Mouse (Mus musculus): Measurements from ENCODE around the gene Ctrb1. TPM values are rescaled to one million over a fixed set of nuclear protein-coding genes. Genes with fewer than 3 reads are reported as not detected.

Gene Ctrb1
- polyA plus RNA-seq, 1 experiment, result 0.17 TPM

- WGBS, result 34% methylated on average over 5 of the region's 5 CpGs
- H3K27ac ChIP-seq (ENCODE audit: insufficient read depth, low read depth, low read length), result peak overlapping the region; percentile 84
- DNase-seq, result no peak
These were observed 37.7 kb upstream of the Ctrb1 start for GRCm38 (mm10) chr8:111728481-111728880.

GRCm38 (mm10) chr8:111727553-111727952 is 36.7 kb upstream of the Ctrb1 start:
- Histone ChIP-seq H3K27me3 (replicated peaks; ENCODE audit: control insufficient read depth, insufficient read depth, low read length) (no peaks in the 10 kb centered on the region), H3K4me3 (ENCODE audit: insufficient read depth, low read depth, low read length) (no peak overlapping the region), H3K27ac (ENCODE audit: insufficient read depth, low read depth, low read length) (peak overlapping the region; percentile 97), H3K4me1 (ENCODE audit: control insufficient read depth, insufficient read depth, low read length) (peaks cover 72% of the 10 kb centered on the region), H3K36me3 (ENCODE audit: control insufficient read depth, insufficient read depth, low read length) (no peaks in the 10 kb centered on the region)
- 42% methylated on average over 4 of the region's 4 CpGs for WGBS
- TF ChIP-seq POLR2A (IDR thresholded peaks at IDR 0.05; ENCODE audit: low read depth, low read length) (no peak), CTCF (conservative IDR thresholded peaks at IDR 0.05; ENCODE audit: insufficient read depth, insufficient read length, low read depth, low read length) (no peak)
- DNase-seq, result peak; percentile 62

More at GRCm38 (mm10) chr8:111728481-111728880, 37.7 kb upstream of the Ctrb1 start:
- Histone ChIP-seq H3K4me1 (ENCODE audit: control insufficient read depth, insufficient read depth, low read length) (peaks cover 81% of the 10 kb centered on the region), H3K4me3 (ENCODE audit: insufficient read depth, low read depth, low read length) (no peak overlapping the region), H3K27me3 (replicated peaks; ENCODE audit: control insufficient read depth, insufficient read depth, low read length) (no peaks in the 10 kb centered on the region), H3K36me3 (ENCODE audit: control insufficient read depth, insufficient read depth, low read length) (no peaks in the 10 kb centered on the region)
- TF ChIP-seq CTCF (conservative IDR thresholded peaks at IDR 0.05; ENCODE audit: insufficient read depth, insufficient read length, low read depth, low read length) (no peak), POLR2A (IDR thresholded peaks at IDR 0.05; ENCODE audit: low read depth, low read length) (no peak)

- H3K4me3 ChIP-seq (ENCODE audit: insufficient read depth, low read depth, low read length), result no peak overlapping the region
- H3K4me1 ChIP-seq (ENCODE audit: control insufficient read depth, insufficient read depth, low read length), result peaks cover 67% of the 10 kb centered on the region
- H3K27me3 ChIP-seq (replicated peaks; ENCODE audit: control insufficient read depth, insufficient read depth, low read length), result no peaks in the 10 kb centered on the region
- peak overlapping the region; percentile 97 for H3K27ac ChIP-seq (ENCODE audit: insufficient read depth, low read depth, low read length)
- TF ChIP-seq POLR2A (IDR thresholded peaks at IDR 0.05; ENCODE audit: low read depth, low read length) (no peak), CTCF (conservative IDR thresholded peaks at IDR 0.05; ENCODE audit: insufficient read depth, insufficient read length, low read depth, low read length) (no peak)
- 9% methylated on average over 7 of the region's 7 CpGs for WGBS
- no peaks in the 10 kb centered on the region for H3K36me3 ChIP-seq (ENCODE audit: control insufficient read depth, insufficient read depth, low read length)
- DNase-seq, result peak; percentile 97
These were observed 35.5 kb upstream of the Ctrb1 start for GRCm38 (mm10) chr8:111726102-111726900.

- 69% methylated on average over 6 of the region's 6 CpGs for WGBS
These were observed 34.5 kb upstream of the Ctrb1 start for GRCm38 (mm10) chr8:111725341-111725740.

GRCm38 (mm10) chr8:111720115-111720544 is 29.3 kb upstream of the Ctrb1 start:
- no peak for DNase-seq
- Histone ChIP-seq H3K36me3 (ENCODE audit: control insufficient read depth, insufficient read depth, low read length) (peaks cover 7% of the 10 kb centered on the region; the same call in 1 of the 2 replicates), H3K27me3 (replicated peaks; ENCODE audit: control insufficient read depth, insufficient read depth, low read length) (no peaks in the 10 kb centered on the region), H3K4me1 (ENCODE audit: control insufficient read depth, insufficient read depth, low read length) (peaks cover 38% of the 10 kb centered on the region), H3K27ac (ENCODE audit: insufficient read depth, low read depth, low read length) (no peak overlapping the region), H3K4me3 (ENCODE audit: insufficient read depth, low read depth, low read length) (no peak overlapping the region)
- 41% methylated on average over 4 of the region's 4 CpGs for WGBS
- no peak for TF ChIP-seq CTCF (conservative IDR thresholded peaks at IDR 0.05; ENCODE audit: insufficient read depth, insufficient read length, low read depth, low read length)
- no peak for TF ChIP-seq POLR2A (IDR thresholded peaks at IDR 0.05; ENCODE audit: low read depth, low read length)

More at GRCm38 (mm10) chr8:111725341-111725740, 34.5 kb upstream of the Ctrb1 start:
- H3K27ac ChIP-seq (ENCODE audit: insufficient read depth, low read depth, low read length), result peak overlapping the region; percentile 28; the same call in 1 of the 2 replicates
- DNase-seq, result no peak
- peaks cover 57% of the 10 kb centered on the region for H3K4me1 ChIP-seq (ENCODE audit: control insufficient read depth, insufficient read depth, low read length)
- no peak overlapping the region for H3K4me3 ChIP-seq (ENCODE audit: insufficient read depth, low read depth, low read length)
- TF ChIP-seq POLR2A (IDR thresholded peaks at IDR 0.05; ENCODE audit: low read depth, low read length) (no peak), CTCF (conservative IDR thresholded peaks at IDR 0.05; ENCODE audit: insufficient read depth, insufficient read length, low read depth, low read length) (no peak)
- no peaks in the 10 kb centered on the region for H3K27me3 ChIP-seq (replicated peaks; ENCODE audit: control insufficient read depth, insufficient read depth, low read length)
- peaks cover 4% of the 10 kb centered on the region; the same call in 1 of the 2 replicates for H3K36me3 ChIP-seq (ENCODE audit: control insufficient read depth, insufficient read depth, low read length)

- Histone ChIP-seq H3K27ac (ENCODE audit: insufficient read depth, low read depth, low read length) (no peak overlapping the region), H3K4me3 (ENCODE audit: insufficient read depth, low read depth, low read length) (no peak overlapping the region), H3K27me3 (replicated peaks; ENCODE audit: control insufficient read depth, insufficient read depth, low read length) (no peaks in the 10 kb centered on the region), H3K36me3 (ENCODE audit: control insufficient read depth, insufficient read depth, low read length) (peaks cover 12% of the 10 kb centered on the region; the same call in 1 of the 2 replicates), H3K4me1 (ENCODE audit: control insufficient read depth, insufficient read depth, low read length) (peaks cover 27% of the 10 kb centered on the region)
- WGBS, result 19% methylated on average over 5 of the region's 5 CpGs
- TF ChIP-seq POLR2A (IDR thresholded peaks at IDR 0.05; ENCODE audit: low read depth, low read length), result no peak
- TF ChIP-seq CTCF (conservative IDR thresholded peaks at IDR 0.05; ENCODE audit: insufficient read depth, insufficient read length, low read depth, low read length), result no peak
- DNase-seq, result peak; percentile 28
These were observed 28.1 kb upstream of the Ctrb1 start for GRCm38 (mm10) chr8:111718937-111719336.

- peak; percentile 34 for DNase-seq
- 40% methylated on average over 6 of the region's 6 CpGs for WGBS
- H3K27ac ChIP-seq (ENCODE audit: insufficient read depth, low read depth, low read length), result no peak overlapping the region
These were observed 27.1 kb upstream of the Ctrb1 start for GRCm38 (mm10) chr8:111717866-111718265.

More at GRCm38 (mm10) chr8:111717866-111718265, 27.1 kb upstream of the Ctrb1 start:
- TF ChIP-seq CTCF (conservative IDR thresholded peaks at IDR 0.05; ENCODE audit: insufficient read depth, insufficient read length, low read depth, low read length) (peak; percentile 63), POLR2A (IDR thresholded peaks at IDR 0.05; ENCODE audit: low read depth, low read length) (no peak)
- Histone ChIP-seq H3K4me3 (ENCODE audit: insufficient read depth, low read depth, low read length) (no peak overlapping the region), H3K36me3 (ENCODE audit: control insufficient read depth, insufficient read depth, low read length) (peaks cover 12% of the 10 kb centered on the region; the same call in 1 of the 2 replicates), H3K4me1 (ENCODE audit: control insufficient read depth, insufficient read depth, low read length) (peaks cover 26% of the 10 kb centered on the region), H3K27me3 (replicated peaks; ENCODE audit: control insufficient read depth, insufficient read depth, low read length) (no peaks in the 10 kb centered on the region)

Data from kidney, adult 2 months (tissue).